Mouse (Mus musculus) liver, postnatal 0 days (tissue): ENCODE results near the gene Lrig1.

Experiments used
- CTCF ChIP-seq: sonication (generic); IDR thresholded peaks from 2 replicates; pipeline ENCODE4 v1.5.1; 2016; ENCODE audit warnings: antibody characterized with exemption, low read depth
- EP300 ChIP-seq: IDR thresholded peaks from 2 replicates; pipeline ENCODE4 v1.6.1; 2016; ENCODE audit warnings: antibody characterized with exemption, low read depth, mild to moderate bottlenecking

- TF ChIP-seq EP300 (no peak), CTCF (no peak)
These were observed 98.9 kb downstream of the Lrig1 start for GRCm38 (mm10) chr6:94601101-94601500.
